ENCODE assay signal across 27 mouse cellular contexts in genomic region chr6:27101509-27102116, GRCm38 (mm10).
"Had no signal": no experiment of that assay in that cellular context is flagged by ENCODE, and none has a peak within 500 bp of the region (broad histone marks: within the 10 kb centered on the region; RNA-seq: fewer than 3 reads in every experiment).

No protein-coding gene starts in this region.

- ATAC-seq: intestine, embryonic 15.5 days; liver, embryonic 12.5 days had no signal

- H3K4me1 ChIP-seq: intestine, embryonic 15.5 days; kidney, embryonic 15.5 days; limb, embryonic 10.5 days; limb, embryonic 13.5 days; liver, embryonic 12.5 days; liver, embryonic 15.5 days; lung, embryonic 15.5 days; megakaryocyte, embryonic 14.5 days; neural tube, embryonic 12.5 days; neural tube, embryonic 15.5 days; stomach, embryonic 15.5 days had no signal

- DNase-seq: kidney, adult 11 months; kidney, adult 8-10 months; kidney, postnatal 10 days; kidney, postnatal 36 days; layer of hippocampus, postnatal 36 days; liver; lung, adult 18-20 months; lung, postnatal 10 days; lung, postnatal 36 days; right cerebral cortex, adult 18-20 months; right cerebral cortex, postnatal 25 days; spleen, adult 18-20 months; thymus, adult 18-20 months; thymus, postnatal 14 days; thymus, postnatal 4 days had no signal

- H3K27me3 ChIP-seq: intestine, embryonic 15.5 days; kidney, embryonic 15.5 days; limb, embryonic 13.5 days; liver, embryonic 12.5 days; liver, embryonic 15.5 days; lung, embryonic 15.5 days; megakaryocyte, embryonic 14.5 days; neural tube, embryonic 12.5 days; neural tube, embryonic 15.5 days; stomach, embryonic 15.5 days had no signal

- H3K4me2 ChIP-seq: intestine, embryonic 15.5 days; kidney, embryonic 15.5 days; limb, embryonic 13.5 days; liver, embryonic 12.5 days; liver, embryonic 15.5 days; lung, embryonic 15.5 days; neural tube, embryonic 12.5 days; neural tube, embryonic 15.5 days; stomach, embryonic 15.5 days had no signal

- H3K4me3 ChIP-seq: intestine, embryonic 15.5 days; kidney, embryonic 15.5 days; left cerebral cortex, adult 2 months; limb, embryonic 10.5 days; limb, embryonic 13.5 days; liver, embryonic 12.5 days; liver, embryonic 15.5 days; lung, embryonic 15.5 days; megakaryocyte, embryonic 14.5 days; neural tube, embryonic 12.5 days; neural tube, embryonic 15.5 days; stomach, embryonic 15.5 days had no signal

- H3K9ac ChIP-seq: intestine, embryonic 15.5 days; kidney, embryonic 15.5 days; limb, embryonic 13.5 days; liver, embryonic 12.5 days; liver, embryonic 15.5 days; lung, embryonic 15.5 days; neural tube, embryonic 12.5 days; neural tube, embryonic 15.5 days; stomach, embryonic 15.5 days had no signal

- H3K36me3 ChIP-seq: intestine, embryonic 15.5 days; kidney, embryonic 15.5 days; limb, embryonic 10.5 days; limb, embryonic 13.5 days; liver, embryonic 12.5 days; liver, embryonic 15.5 days; lung, embryonic 15.5 days; neural tube, embryonic 12.5 days; neural tube, embryonic 15.5 days; stomach, embryonic 15.5 days had no signal

- H3K9me3 ChIP-seq: intestine, embryonic 15.5 days; kidney, embryonic 15.5 days; limb, embryonic 10.5 days; limb, embryonic 13.5 days; liver, embryonic 12.5 days; liver, embryonic 15.5 days; lung, embryonic 15.5 days; megakaryocyte, embryonic 14.5 days; neural tube, embryonic 12.5 days; neural tube, embryonic 15.5 days; stomach, embryonic 15.5 days had no signal

- H3K27ac ChIP-seq: intestine, embryonic 15.5 days; kidney, embryonic 15.5 days; left cerebral cortex, adult 2 months; limb, embryonic 10.5 days; limb, embryonic 13.5 days; liver, embryonic 12.5 days; liver, embryonic 15.5 days; lung, embryonic 15.5 days; neural tube, embryonic 12.5 days; neural tube, embryonic 15.5 days; stomach, embryonic 15.5 days had no signal
